Mouse (Mus musculus) ES-Bruce4 (cell line): Measurements from ENCODE around the gene Obsl1.

ENCODE experiments used
- CTCF ChIP-seq: IDR thresholded peaks from one replicate; pipeline ENCODE4 v1.8.1; 2011; ENCODE audit warnings: low read depth, low read length
- EP300 ChIP-seq: IDR thresholded peaks from 2 replicates; pipeline ENCODE4 v1.6.1; 2011; ENCODE audit warnings: low read depth, low read length; ENCODE audit not compliant: insufficient read depth
- POLR2A ChIP-seq: IDR thresholded peaks from one replicate; pipeline ENCODE4 v1.8.1; 2011; ENCODE audit warnings: low read length; ENCODE audit not compliant: insufficient read depth

DNA sequence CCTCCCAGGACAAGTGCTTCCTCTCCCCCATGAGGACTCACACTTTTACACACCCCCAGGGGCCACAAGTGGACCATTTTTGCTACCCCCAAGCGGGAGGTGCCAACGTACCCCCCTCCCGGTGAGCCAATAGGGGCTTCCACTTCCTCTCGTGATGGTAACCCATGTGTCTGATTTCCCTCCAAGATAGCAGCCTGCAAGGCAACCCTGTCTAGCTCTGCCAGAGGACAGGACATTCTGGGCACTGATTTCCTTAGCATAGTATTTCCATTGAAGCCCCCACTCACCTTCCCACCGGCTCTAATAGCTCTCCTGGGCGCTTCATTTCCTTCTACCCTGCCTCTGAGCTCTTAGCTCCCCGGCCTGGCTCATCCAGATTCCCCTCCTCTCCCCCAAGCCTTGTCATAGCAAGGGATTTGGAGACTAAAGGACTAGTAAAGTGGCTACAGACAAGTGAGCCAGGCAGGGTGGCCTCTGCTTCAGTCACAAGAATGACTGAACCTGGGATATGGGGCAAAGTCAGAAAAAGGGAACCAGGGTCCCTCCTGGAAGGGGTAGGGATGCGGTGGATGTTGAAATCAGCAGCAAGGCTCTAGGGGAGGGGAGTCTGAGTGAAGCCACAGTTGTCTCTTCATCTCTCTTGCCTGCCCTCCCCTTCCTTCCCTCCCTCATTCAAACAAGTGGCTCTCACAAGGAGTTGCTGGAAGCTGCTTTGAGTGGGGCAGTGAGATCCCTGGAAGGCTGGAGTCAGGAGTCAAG lies 56.7 kb downstream of the Obsl1 start:
- TF ChIP-seq CTCF (no peak), EP300 (no peak), POLR2A (no peak)
